Mouse (Mus musculus): ENCODE data around the gene Calhm2. TPM values are rescaled to one million over a fixed set of nuclear protein-coding genes. Genes with fewer than 3 reads are reported as not detected.
A peak's percentile ranks its signal among the peaks of the same experiment; 100 is the strongest.

The Calhm2 gene
- total RNA-seq, 2 experiments from 2014 or later = 22.8 to 42.8 TPM

DNA sequence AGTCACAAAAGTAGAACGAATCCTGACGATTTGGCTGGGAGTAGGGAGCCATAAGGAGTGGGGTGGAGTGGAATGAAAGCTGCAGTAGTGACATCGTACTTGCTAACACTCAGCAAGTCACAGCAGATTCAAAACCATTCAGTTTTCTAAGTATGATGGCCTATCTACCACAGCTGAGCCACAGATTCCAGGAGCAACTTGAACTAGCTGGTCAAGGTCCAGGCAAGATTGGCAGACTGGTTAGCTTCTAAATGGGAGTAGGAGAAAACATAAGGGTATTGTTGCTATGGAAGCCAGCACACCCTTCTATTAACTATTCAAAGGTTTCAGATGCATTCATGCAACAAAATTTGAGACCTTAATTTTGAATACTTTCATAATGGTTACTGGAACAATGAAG lies 49.9 kb downstream of the Calhm2 start:
- ATAC-seq (ENCODE audit: poor library complexity, severe bottlenecking) = no peak

DNA sequence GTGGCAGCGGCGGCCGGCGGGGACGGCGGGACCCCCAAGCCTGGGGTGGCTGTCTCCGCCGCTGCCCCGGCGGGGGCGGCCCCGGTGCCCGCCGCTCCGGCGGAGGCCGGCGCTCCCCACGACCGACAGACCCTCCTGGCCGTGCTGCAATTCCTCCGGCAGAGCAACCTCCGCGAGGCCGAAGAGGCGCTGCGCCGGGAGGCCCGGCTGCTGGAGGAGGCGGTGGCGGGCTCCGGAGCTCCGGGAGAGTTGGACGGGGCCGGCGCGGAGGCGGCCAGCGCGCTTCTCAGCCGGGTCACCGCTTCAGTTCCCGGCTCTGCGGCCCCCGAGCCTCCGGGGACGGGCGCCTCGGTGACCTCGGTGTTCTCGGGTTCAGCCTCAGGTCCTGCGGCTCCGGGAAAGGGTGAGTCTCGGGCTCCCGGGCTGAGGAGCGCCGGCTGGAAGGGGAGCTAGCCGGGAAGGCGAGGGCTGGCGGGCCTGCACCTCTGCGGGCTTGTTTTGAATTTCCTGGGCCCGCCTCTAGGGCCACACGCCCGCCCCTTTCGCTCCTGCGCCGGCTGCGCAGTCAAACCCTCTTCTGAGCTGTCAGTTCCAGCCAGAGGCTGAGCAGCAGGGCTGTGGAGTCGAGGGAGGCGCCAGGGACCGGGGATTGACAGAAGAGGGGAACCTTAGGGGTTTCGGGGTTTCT lies 70.0 kb downstream of the Calhm2 start:
- ATAC-seq (ENCODE audit: poor library complexity, severe bottlenecking) = peak; percentile 89

DNA sequence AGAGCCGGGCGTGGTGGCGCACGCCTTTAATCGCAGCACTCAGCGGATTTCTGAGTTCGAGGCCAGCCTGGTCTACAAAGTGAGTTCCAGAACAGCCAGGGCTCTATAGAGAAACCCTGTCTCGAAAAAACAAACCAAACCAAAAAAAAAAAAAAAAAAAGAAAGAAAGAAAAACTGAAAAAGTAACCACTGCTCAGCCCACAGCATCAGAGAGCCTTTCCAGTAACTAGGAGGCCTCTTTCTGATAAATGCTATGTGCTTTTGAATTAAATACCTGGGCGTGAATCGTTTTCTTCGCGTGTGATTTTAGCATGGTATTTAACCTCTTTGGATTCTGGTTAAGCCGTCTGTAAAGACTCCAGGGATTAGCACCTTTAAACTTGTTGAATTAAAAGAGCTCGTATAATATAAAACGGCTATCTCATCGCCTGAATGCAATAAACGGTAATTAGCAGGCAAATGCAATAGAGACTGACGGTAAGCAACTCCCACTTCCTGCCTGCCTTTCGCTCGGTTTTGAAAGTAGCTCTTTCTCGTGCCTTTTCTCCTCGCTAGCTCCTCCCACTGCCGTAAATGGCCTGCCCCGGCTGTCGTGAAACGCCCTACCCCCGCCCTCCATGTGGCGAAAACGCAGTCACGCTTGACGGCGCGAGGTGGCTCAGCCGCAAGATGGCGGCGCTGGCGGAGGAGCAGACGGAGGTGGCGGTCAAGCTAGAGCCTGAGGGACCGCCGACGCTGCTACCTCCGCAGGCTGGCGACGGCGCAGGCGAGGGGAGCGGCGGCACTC lies 70.8 kb downstream of the Calhm2 start, which contains the start of gene Taf5:
Taf5 (plus strand) TSS at position 651 of the 787 bp plus-strand sequence.
- ATAC-seq (ENCODE audit: poor library complexity, severe bottlenecking) = peak; percentile 96

DNA sequence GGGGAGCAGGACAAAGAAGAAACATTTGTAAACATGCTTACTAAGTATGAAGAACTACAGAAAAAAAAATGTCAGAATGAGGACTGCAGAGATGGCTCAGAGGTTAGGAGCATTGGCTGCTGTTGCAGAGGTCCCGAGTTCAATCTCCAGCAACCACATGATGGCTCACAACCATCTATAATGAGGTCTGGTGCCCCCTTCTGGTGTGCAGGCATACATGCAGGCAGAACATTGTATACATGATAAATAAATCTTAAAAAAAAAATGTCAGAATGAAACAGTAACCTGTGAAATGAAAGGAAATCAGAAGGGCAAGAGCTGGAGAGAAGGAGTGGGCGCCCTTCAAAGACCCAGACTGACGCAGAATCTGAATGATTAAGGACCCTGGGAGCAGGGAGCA lies 72.2 kb downstream of the Calhm2 start:
- ATAC-seq (ENCODE audit: poor library complexity, severe bottlenecking) = no peak

DNA sequence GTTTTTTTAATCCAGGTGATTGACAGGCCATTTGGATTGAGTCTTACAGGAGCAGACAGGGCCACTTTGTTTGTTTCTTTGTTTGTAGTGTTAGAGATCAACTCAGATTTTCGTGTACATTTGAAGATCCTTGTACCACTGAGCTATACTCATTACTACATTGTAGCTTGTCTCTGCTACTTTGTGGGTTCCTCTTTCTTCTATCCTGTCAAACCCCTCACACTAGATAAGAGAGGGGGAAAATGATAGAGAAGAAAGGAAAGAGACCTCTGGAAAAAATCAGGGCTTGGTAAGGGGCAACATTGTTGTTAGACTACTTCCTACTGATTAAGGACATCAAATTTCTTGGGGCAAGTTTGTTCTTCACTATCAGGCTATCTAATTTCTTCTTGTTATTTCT lies 80.4 kb downstream of the Calhm2 start:
- ATAC-seq (ENCODE audit: poor library complexity, severe bottlenecking) = no peak

Other genes with a start within 250 kb of the Calhm2 start
- not detected in 2 replicates for gene Ina, start 123.6 kb downstream of the Calhm2 start, total RNA-seq (2015)
- not detected in 2 replicates for gene Ina, start 123.6 kb downstream of the Calhm2 start, total RNA-seq (2017)
- 32.5 and 36.1 TPM in 2 replicates for gene Nt5c2, start 123.1 kb downstream of the Calhm2 start, total RNA-seq (2015)
- gene Nt5c2, start 123.1 kb downstream of the Calhm2 start, total RNA-seq (2017) = 42.1 and 43.6 TPM in 2 replicates
- 5.4 and 7.0 TPM in 2 replicates for gene Pcgf6, start 87.4 kb downstream of the Calhm2 start, total RNA-seq (2015)
- 0.81 and 1.4 TPM in 2 replicates for gene Pcgf6, start 87.4 kb downstream of the Calhm2 start, total RNA-seq (2017)
- gene Taf5, start 70.5 kb downstream of the Calhm2 start, total RNA-seq (2015) = 13.8 and 14.6 TPM in 2 replicates
- 19.2 and 20.7 TPM in 2 replicates for gene Taf5, start 70.5 kb downstream of the Calhm2 start, total RNA-seq (2017)
- 390 and 438 TPM in 2 replicates for gene Usmg5, start 47.6 kb downstream of the Calhm2 start, total RNA-seq (2015)
- gene Usmg5, start 47.6 kb downstream of the Calhm2 start, total RNA-seq (2017) = 335 and 456 TPM in 2 replicates
- 3.2 and 3.4 TPM in 2 replicates for gene Pdcd11, start 47.5 kb downstream of the Calhm2 start, total RNA-seq (2015)
- gene Pdcd11, start 47.5 kb downstream of the Calhm2 start, total RNA-seq (2017) = 7.7 and 8.0 TPM in 2 replicates
- gene Calhm1, start 6.0 kb upstream of the Calhm2 start, total RNA-seq (2015) = not detected in 2 replicates
- not detected in 2 replicates for gene Calhm1, start 6.0 kb upstream of the Calhm2 start, total RNA-seq (2017)
- not detected in 2 replicates for gene Calhm3, start 19.5 kb upstream of the Calhm2 start, total RNA-seq (2015)
- not detected in 2 replicates for gene Calhm3, start 19.5 kb upstream of the Calhm2 start, total RNA-seq (2017)
- not detected in 2 replicates for gene Neurl1a, start 40.5 kb upstream of the Calhm2 start, total RNA-seq (2015)
- gene Neurl1a, start 40.5 kb upstream of the Calhm2 start, total RNA-seq (2017) = not detected in 2 replicates

Data from megakaryocyte, adult 5-6 weeks (primary cell).